Mouse (Mus musculus) liver, embryonic 14.5 days (tissue): ENCODE data around the gene Gm5485.

Source experiments
- CTCF ChIP-seq: IDR thresholded peaks from 2 replicates; pipeline ENCODE4 v1.5.1; 2016; ENCODE audit warnings: antibody characterized with exemption, low read depth, control low read depth
- EP300 ChIP-seq: IDR thresholded peaks from 2 replicates; pipeline ENCODE4 v1.6.1; 2016; ENCODE audit warnings: antibody characterized with exemption, low read depth

GRCm38 (mm10) chr16:48424069-48424468 is 11.9 kb upstream of the Gm5485 start:
- TF ChIP-seq CTCF (no peak), EP300 (no peak)
